Mouse (Mus musculus) embryonic facial prominence, embryonic 13.5 days (tissue): ENCODE data around the gene Cadm1. TPM values are rescaled to one million over a fixed set of nuclear protein-coding genes. Genes with fewer than 3 reads are reported as not detected.
A peak's percentile ranks its signal among the peaks of the same experiment; 100 is the strongest.

ENCODE experiments used
- ATAC-seq: fragments of 200-750 bp; cut with Nextera tagmentation; 2 replicates; pipeline ENCODE4 v1.8.0; 2017; ENCODE audit warnings: low read depth; ENCODE audit not compliant: insufficient number of reproducible peaks, insufficient read depth, low FRiP score, low TSS enrichment
- H3K27ac ChIP-seq: fragments of 300-500 bp; sonication (generic); 2 replicates; pipeline ENCODE4 v1.5.1; 2015; ENCODE audit warnings: moderate library complexity, mild to moderate bottlenecking, inconsistent platforms
- H3K27me3 ChIP-seq: fragments of 300-500 bp; sonication (generic); 2 replicates; pipeline ENCODE4 v1.6.1; 2015; ENCODE audit warnings: mild to moderate bottlenecking, inconsistent platforms
- H3K36me3 ChIP-seq: fragments of 300-500 bp; sonication (generic); 2 replicates; pipeline ENCODE4 v1.6.1; 2015; ENCODE audit warnings: mild to moderate bottlenecking, inconsistent platforms
- H3K4me1 ChIP-seq: fragments of 300-500 bp; sonication (generic); 2 replicates; pipeline ENCODE4 v1.6.1; 2015; ENCODE audit warnings: inconsistent platforms
- H3K4me2 ChIP-seq: fragments of 300-500 bp; sonication (generic); 2 replicates; pipeline ENCODE4 v1.6.1; 2015; ENCODE audit warnings: moderate library complexity, mild to moderate bottlenecking, inconsistent platforms
- H3K4me3 ChIP-seq: fragments of 300-500 bp; sonication (generic); 2 replicates; pipeline ENCODE4 v1.5.1; 2015; ENCODE audit warnings: mild to moderate bottlenecking, inconsistent platforms
- H3K9ac ChIP-seq: fragments of 300-500 bp; sonication (generic); 2 replicates; pipeline ENCODE4 v1.6.1; 2015; ENCODE audit warnings: mild to moderate bottlenecking, inconsistent platforms
- H3K9me3 ChIP-seq: fragments of 300-500 bp; sonication (generic); 2 replicates; pipeline ENCODE4 v1.6.1; 2016; ENCODE audit warnings: inconsistent platforms
- WGBS: fragments of 180-500 bp; shearing (Covaris S2); methylation state at CpG from one replicate; pipeline ENCODE4 v1.1.7; 2015; ENCODE audit warnings: mixed read lengths; 5-methylcytosine and 5-hydroxymethylcytosine counted together
- polyA plus RNA-seq: library from polyadenylated mRNA; unstranded; fragments of >200 nt; fragmentation: Nextera tagmentation; extraction: Ambion mirVana; gene quantifications from 2 replicates; pipeline ENCODE4 v1.2.1, GENCODE M21; 2015

Gene Cadm1
- polyA plus RNA-seq, 1 experiment from 2014 or later, result 53.0 TPM

DNA sequence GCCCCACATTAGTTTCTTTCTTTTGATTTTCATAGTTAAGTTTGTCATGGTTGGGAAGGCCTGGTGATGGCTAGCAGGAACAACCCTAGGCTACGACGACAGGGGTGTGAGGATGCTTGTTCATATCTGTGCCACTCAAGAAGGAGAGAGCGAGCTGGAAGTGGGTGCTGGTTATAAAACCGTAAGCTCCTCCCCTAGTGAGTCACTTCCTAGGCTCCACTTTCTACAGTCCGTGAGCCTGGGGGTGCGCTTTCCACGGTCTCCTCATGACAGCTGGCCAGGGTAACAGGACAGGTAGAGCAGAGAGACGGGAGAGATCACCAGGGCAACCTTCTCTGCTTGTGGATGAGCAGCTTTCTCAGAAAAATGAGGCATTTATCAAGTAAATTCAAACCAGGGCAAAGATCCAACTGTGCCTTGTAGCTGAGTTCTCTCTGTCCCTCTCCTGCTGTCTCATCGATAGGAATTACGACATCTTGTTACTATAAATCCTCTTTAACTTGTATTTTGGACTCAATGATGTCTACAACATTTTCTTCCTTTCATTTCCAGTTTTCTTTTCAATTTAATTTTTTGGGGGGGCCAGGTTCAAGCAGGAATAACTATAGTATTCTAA lies 23.1 kb downstream of the Cadm1 start:
- H3K4me2 ChIP-seq, result no peak overlapping the region
- WGBS, result 86% methylated on average over 10 of the region's 10 CpGs
- no peak for ATAC-seq
- no peak overlapping the region for H3K4me3 ChIP-seq
- H3K27ac ChIP-seq, result no peak overlapping the region
- H3K4me1 ChIP-seq, result 0 out of 2 replicates have a peak, but pooled peaks cover 5% of the 10 kb centered on the region
- H3K9me3 ChIP-seq, result no peaks in the 10 kb centered on the region
- no peaks in the 10 kb centered on the region for H3K27me3 ChIP-seq
- H3K9ac ChIP-seq, result no peak overlapping the region
- peaks cover 6% of the 10 kb centered on the region; the same call in 1 of the 2 replicates for H3K36me3 ChIP-seq

DNA sequence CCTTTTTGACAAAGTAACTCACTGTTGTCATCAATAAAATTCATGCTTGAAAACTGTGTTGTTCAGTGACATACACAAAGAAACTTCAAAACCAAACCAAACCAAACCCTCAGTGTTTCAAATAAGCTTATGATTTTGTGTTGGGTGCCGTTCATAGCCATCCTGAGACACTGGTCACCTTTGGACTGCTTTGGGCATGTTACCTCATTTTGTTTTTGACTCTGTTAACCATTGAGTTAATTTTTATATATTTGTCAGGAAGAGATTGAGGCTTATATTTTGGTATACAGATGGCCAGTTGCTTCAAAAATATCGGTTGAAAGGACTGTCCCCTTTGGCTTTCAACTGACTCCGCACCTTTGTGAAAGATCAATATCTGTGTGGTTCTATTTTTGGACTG lies 30.8 kb downstream of the Cadm1 start:
- 94% methylated on average over 3 of the region's 3 CpGs for WGBS
- no peak overlapping the region for H3K4me3 ChIP-seq
- no peak overlapping the region for H3K4me2 ChIP-seq
- H3K27me3 ChIP-seq, result no peaks in the 10 kb centered on the region
- H3K9me3 ChIP-seq, result no peaks in the 10 kb centered on the region
- H3K27ac ChIP-seq, result no peak overlapping the region
- H3K9ac ChIP-seq, result no peak overlapping the region
- H3K36me3 ChIP-seq, result no peaks in the 10 kb centered on the region
- ATAC-seq, result no peak
- peaks cover 11% of the 10 kb centered on the region; the same call in 1 of the 2 replicates for H3K4me1 ChIP-seq

DNA sequence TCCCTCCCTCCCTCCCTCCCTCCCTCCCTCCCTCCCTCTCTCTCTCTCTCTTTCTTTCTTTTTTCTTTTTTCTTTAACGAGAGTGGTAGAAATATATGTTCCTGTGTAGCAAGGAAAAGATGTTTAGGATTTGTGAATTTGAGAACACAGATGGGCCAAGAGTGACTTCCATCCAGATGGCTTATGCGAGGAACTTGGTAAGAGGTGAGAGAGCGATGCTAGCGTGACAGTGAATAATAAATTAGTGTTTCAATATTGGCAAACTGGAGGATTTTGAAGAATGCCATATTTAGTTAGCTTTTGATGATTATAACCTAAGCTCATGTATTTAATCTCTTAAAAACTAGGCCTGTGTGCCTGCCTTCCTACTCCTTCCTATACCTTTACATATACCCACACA lies 31.6 kb downstream of the Cadm1 start:
- H3K9me3 ChIP-seq, result no peaks in the 10 kb centered on the region
- no peak overlapping the region for H3K27ac ChIP-seq
- H3K4me2 ChIP-seq, result no peak overlapping the region
- WGBS, result 88% methylated on average over 4 of the region's 4 CpGs
- H3K4me3 ChIP-seq, result no peak overlapping the region
- H3K4me1 ChIP-seq, result peaks cover 11% of the 10 kb centered on the region; the same call in 1 of the 2 replicates
- ATAC-seq, result no peak
- H3K36me3 ChIP-seq, result no peaks in the 10 kb centered on the region
- H3K27me3 ChIP-seq, result no peaks in the 10 kb centered on the region
- no peak overlapping the region for H3K9ac ChIP-seq

DNA sequence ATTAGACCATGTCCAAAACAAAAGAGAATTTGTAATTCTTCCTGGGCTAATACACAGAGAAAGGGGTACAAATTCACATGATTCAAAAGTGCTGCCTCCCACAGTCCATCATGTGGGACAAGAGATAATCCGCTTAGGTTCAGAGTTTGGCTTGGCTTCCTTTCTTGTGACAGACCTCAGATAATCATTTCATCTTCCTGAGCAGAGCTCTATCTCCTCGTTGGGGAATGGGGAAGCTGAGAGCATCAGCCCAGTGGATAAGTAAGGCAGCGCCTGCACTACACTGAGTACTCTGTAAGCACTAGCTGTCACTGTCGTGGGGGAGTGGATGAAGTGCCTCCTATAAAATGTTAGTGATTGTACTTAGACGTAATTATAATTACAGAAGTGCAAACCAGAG lies 35.1 kb downstream of the Cadm1 start:
- Histone ChIP-seq H3K27ac (no peak overlapping the region), H3K9me3 (no peaks in the 10 kb centered on the region), H3K36me3 (no peaks in the 10 kb centered on the region), H3K4me2 (no peak overlapping the region), H3K4me1 (peaks cover 4% of the 10 kb centered on the region; the same call in 1 of the 2 replicates), H3K27me3 (0 out of 2 replicates have a peak, but pooled peaks cover 6% of the 10 kb centered on the region), H3K9ac (no peak overlapping the region), H3K4me3 (no peak overlapping the region)
- no peak for ATAC-seq
- WGBS, result 70% methylated on average over 5 of the region's 5 CpGs

DNA sequence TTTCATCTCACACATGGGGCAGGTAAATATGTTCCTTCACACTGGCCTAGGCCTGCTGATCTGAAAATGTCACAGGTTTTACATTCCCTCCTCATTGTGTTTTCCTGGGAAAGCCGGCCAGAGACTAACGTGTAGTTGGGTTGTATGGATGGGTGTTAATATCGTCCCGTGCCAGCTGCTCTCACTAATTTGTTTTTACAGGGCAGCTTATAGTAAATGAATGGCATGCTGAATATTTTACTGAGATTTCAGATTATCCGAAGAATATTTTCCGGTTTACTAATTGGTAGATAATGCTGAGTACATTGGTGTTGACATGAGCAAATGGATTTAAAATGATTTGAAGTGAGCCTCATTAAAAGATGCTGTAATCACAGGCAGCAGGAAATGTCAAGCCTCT lies 37.9 kb downstream of the Cadm1 start:
- WGBS, result 79% methylated on average over 6 of the region's 6 CpGs
- peaks cover 13% of the 10 kb centered on the region for H3K4me1 ChIP-seq
- no peak overlapping the region for H3K4me2 ChIP-seq
- no peak overlapping the region for H3K4me3 ChIP-seq
- no peaks in the 10 kb centered on the region for H3K9me3 ChIP-seq
- no peaks in the 10 kb centered on the region for H3K36me3 ChIP-seq
- no peak overlapping the region for H3K27ac ChIP-seq
- peaks cover 11% of the 10 kb centered on the region for H3K27me3 ChIP-seq
- H3K9ac ChIP-seq, result no peak overlapping the region
- no peak for ATAC-seq

DNA sequence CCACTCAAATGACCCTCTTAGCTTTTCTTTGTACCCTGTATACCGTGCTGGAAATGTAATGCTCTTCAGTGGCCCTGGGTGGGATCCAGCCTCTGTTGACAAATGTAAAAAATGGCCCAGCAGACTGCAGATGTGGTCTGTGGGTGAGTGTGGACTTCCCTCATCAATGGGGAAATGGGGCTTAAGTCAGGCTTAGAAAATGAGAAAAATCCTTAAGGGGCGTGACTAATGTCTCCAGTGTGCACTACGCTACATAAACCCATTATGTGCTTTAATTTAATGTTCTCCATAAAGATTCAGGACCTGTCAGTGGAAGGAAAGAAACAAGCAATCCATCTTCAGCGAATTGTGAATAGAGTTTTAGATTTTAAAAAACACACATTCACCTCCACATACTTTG lies 40.2 kb downstream of the Cadm1 start:
- H3K4me1 ChIP-seq, result peaks cover 25% of the 10 kb centered on the region
- WGBS, result 45% methylated on average over 4 of the region's 4 CpGs
- ATAC-seq, result no peak
- H3K27ac ChIP-seq, result no peak overlapping the region
- H3K9me3 ChIP-seq, result no peaks in the 10 kb centered on the region
- H3K4me2 ChIP-seq, result no peak overlapping the region
- peaks cover 17% of the 10 kb centered on the region for H3K27me3 ChIP-seq
- H3K9ac ChIP-seq, result no peak overlapping the region
- H3K4me3 ChIP-seq, result no peak overlapping the region
- no peaks in the 10 kb centered on the region for H3K36me3 ChIP-seq

DNA sequence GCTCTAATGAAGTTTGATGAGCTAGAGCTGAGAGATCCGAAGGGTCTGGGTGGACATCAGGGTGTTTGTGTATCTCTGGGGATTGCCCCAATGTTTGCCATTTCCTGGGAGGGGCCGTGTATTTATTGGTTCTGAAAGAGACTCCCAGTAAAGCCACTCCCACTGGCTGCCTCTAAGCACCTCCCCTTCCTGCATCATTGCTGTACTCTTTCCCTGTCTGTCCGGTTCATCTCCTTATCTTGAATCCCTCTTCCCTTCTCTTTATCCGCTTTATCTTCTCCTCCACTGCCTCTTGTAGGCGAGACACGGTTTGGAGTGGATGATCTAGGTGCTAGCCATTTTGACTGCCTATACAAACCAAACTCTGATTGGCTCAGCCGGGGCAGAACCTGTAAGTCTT lies 41.5 kb downstream of the Cadm1 start:
- H3K4me2 ChIP-seq, result no peak overlapping the region
- H3K9me3 ChIP-seq, result no peaks in the 10 kb centered on the region
- H3K27ac ChIP-seq, result no peak overlapping the region
- H3K4me3 ChIP-seq, result no peak overlapping the region
- no peak overlapping the region for H3K9ac ChIP-seq
- peaks cover 17% of the 10 kb centered on the region for H3K27me3 ChIP-seq
- WGBS, result 87% methylated on average over 7 of the region's 7 CpGs
- H3K36me3 ChIP-seq, result no peaks in the 10 kb centered on the region
- H3K4me1 ChIP-seq, result peaks cover 37% of the 10 kb centered on the region
- no peak for ATAC-seq

DNA sequence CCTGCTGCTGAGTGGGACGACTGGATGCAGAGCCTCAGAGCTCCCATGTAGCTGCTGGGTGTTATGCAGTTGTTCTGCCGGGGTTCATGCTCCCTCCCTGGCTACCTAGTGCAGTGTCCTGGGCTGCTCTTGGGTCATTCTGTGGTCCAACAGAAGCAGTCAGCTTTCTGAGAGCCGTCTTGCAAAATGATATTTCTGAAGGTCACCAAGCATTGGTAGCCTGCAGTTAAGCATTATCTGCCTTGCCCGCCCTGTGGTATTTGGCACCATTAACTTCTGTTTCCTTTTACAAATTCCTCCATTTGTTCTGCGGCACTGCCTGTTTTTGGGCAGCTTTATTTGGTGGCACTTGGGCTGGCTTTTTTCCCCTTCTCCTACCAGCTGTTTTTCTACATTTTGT lies 42.2 kb downstream of the Cadm1 start:
- Histone ChIP-seq H3K4me2 (no peak overlapping the region), H3K9me3 (no peaks in the 10 kb centered on the region), H3K9ac (no peak overlapping the region), H3K27me3 (peaks cover 17% of the 10 kb centered on the region), H3K4me3 (no peak overlapping the region), H3K27ac (no peak overlapping the region), H3K4me1 (peaks cover 40% of the 10 kb centered on the region), H3K36me3 (no peaks in the 10 kb centered on the region)
- no peak for ATAC-seq
- WGBS, result 78% methylated on average over 5 of the region's 5 CpGs

DNA sequence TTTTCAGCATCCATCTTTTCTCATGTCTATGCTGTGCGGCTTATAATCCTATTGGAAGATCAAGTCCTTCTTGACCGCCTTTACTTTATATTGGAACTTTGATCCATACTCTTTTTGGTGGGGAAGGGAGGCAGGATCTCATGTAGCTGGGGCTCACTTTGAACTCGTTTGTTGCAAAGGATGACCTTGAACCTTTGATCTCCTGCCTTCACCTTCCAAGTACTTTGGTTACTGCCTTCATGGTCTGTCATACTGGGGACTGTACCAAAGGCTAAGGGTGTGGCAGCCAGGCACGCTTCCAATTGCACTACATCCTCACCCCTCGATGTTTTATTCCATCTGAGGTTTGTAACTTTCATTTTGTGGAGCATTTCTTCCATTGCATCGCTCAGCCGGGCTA lies 43.5 kb downstream of the Cadm1 start:
- no peak overlapping the region for H3K9ac ChIP-seq
- H3K4me1 ChIP-seq, result peaks cover 40% of the 10 kb centered on the region
- H3K27me3 ChIP-seq, result peaks cover 17% of the 10 kb centered on the region
- no peak overlapping the region for H3K4me3 ChIP-seq
- ATAC-seq, result no peak
- WGBS, result 85% methylated on average over 7 of the region's 7 CpGs
- no peak overlapping the region for H3K4me2 ChIP-seq
- no peaks in the 10 kb centered on the region for H3K36me3 ChIP-seq
- H3K27ac ChIP-seq, result no peak overlapping the region
- no peaks in the 10 kb centered on the region for H3K9me3 ChIP-seq

DNA sequence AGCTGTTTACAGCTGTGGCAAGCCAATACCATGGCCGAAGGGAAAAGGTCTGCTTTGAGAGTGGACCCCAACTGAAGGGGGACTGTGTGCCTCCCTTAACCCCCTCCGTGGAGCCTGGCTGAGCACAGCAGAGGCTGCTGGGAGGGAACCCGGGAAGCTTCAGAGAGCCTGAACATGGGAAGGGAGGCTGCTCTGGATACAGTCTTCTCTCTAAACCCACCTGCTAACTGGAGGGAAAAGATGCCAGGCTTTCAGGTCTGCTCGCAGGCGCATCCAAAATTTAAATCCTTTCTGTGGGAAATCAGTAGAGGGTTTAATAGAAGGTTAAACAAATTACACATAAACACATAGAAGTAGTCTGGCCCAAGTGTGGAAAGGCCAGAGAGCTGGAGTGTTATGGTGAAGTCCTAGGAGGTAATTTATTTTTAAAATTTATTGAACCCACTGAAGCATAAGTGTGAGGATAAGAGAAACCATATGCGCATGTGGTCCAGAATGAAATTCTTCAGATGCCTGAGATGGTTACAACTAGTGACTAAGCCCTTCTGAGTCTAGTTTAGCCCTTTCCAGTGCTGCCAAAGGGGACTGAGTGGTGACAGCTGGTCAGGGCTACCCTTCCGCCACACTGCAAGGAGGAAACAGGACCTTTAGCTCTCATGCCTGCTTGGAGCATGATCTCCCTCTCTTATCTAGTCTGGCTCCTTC lies 44.9 kb downstream of the Cadm1 start:
- Histone ChIP-seq H3K9me3 (no peaks in the 10 kb centered on the region), H3K27me3 (peaks cover 12% of the 10 kb centered on the region), H3K9ac (no peak overlapping the region), H3K4me1 (peaks cover 38% of the 10 kb centered on the region), H3K27ac (peak overlapping the region; percentile 55), H3K36me3 (no peaks in the 10 kb centered on the region), H3K4me3 (no peak overlapping the region), H3K4me2 (no peak overlapping the region)
- ATAC-seq, result no peak
- 24% methylated on average over 7 of the region's 7 CpGs for WGBS

DNA sequence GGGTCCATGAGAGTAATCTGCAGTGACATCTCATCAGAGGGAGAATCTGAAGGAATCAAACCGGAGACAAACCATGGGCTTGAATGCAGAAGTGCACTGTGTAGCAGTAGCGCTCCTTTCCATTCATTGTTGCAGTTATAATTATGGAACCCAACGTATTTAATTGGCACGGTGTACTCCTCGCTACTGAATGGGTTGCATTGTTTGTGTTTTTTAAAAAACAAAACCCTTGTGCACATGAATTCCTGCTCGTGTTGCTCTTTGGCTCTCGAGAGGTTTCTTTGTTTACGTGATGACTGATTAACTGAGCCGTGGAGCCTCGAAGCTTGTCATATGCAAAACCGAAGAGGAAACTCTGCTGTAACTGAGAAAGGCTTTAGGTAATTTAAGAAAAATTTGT lies 45.8 kb downstream of the Cadm1 start:
- Histone ChIP-seq H3K27me3 (peaks cover 11% of the 10 kb centered on the region), H3K4me3 (no peak overlapping the region), H3K27ac (no peak overlapping the region), H3K9ac (no peak overlapping the region), H3K4me1 (peaks cover 29% of the 10 kb centered on the region), H3K36me3 (no peaks in the 10 kb centered on the region), H3K9me3 (no peaks in the 10 kb centered on the region), H3K4me2 (no peak overlapping the region)
- 52% methylated on average over 11 of the region's 11 CpGs for WGBS
- ATAC-seq, result no peak

DNA sequence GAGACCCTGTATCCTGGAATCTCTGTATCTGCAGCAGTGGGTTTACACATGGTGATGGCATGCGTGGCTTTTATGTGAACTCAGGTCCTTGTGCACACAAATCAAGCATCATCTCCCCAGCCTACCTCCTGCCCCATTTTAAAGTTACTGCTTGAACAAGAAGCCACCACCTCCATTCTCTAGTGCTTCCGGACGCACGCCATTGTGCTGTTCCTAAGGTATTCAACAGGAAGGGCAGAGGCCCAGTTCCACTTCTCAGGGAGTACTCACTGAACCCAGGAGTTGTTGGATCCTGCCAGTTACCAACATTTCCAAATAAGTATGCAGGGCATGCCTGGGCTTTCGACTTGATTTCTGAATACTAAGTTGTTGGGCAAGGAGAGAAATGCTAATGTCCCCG lies 49.5 kb downstream of the Cadm1 start:
- 91% methylated on average over 6 of the region's 6 CpGs for WGBS
- Histone ChIP-seq H3K9me3 (no peaks in the 10 kb centered on the region), H3K4me2 (no peak overlapping the region), H3K27me3 (no peaks in the 10 kb centered on the region; the same call in 1 of the 2 replicates), H3K4me1 (peaks cover 25% of the 10 kb centered on the region), H3K36me3 (no peaks in the 10 kb centered on the region), H3K27ac (no peak overlapping the region), H3K4me3 (no peak overlapping the region), H3K9ac (no peak overlapping the region)
- ATAC-seq, result no peak
